In genomic region chr5:21212933-21213332, GRCm38 (mm10) we compare ENCODE assay signal across 18 mouse cellular contexts. TPM values are rescaled to one million over a fixed set of nuclear protein-coding genes. Genes with fewer than 3 reads are reported as not detected.
DNase-seq lines count a peak whose midpoint lies in the region; ATAC-seq and TF ChIP-seq lines count a peak whose summit lies in the region.
"Had no signal": no experiment of that assay in that cellular context is flagged by ENCODE, and none has a peak within 500 bp of the region (broad histone marks: within the 10 kb centered on the region; RNA-seq: fewer than 3 reads in every experiment).

No protein-coding gene starts in this region.

- H3K4me3 ChIP-seq in bone marrow macrophage, adult 2 months (ENCODE audit: insufficient read depth, low read length) = no peak overlapping the region
- no peak overlapping the region for H3K4me3 ChIP-seq in heart, embryonic 12.5 days
- H3K4me3 ChIP-seq in layer of hippocampus, adult 2 months = no peak overlapping the region
- H3K4me3 ChIP-seq: embryonic facial prominence, embryonic 12.5 days; forebrain, embryonic 15.5 days; heart, adult 2 months; heart, embryonic 13.5 days; hindbrain, embryonic 15.5 days had no signal

- peak overlapping the region; percentile 32; the same call in 1 of the 2 replicates for H3K27ac ChIP-seq in bone marrow macrophage, adult 2 months (ENCODE audit: insufficient read depth, low read depth, low read length)
- no peak overlapping the region for H3K27ac ChIP-seq in heart, embryonic 12.5 days (ENCODE audit: poor library complexity, severe bottlenecking)
- H3K27ac ChIP-seq in layer of hippocampus, adult 2 months = no peak overlapping the region
- H3K27ac ChIP-seq: embryonic facial prominence, embryonic 12.5 days; forebrain, embryonic 15.5 days; heart, adult 2 months; heart, embryonic 13.5 days; hindbrain, embryonic 15.5 days had no signal

- WGBS in heart, embryonic 12.5 days = 74% methylated on average over 3 of the region's 3 CpGs

- no peak overlapping the region for H3K9ac ChIP-seq in heart, embryonic 12.5 days
- H3K9ac ChIP-seq: embryonic facial prominence, embryonic 12.5 days; forebrain, embryonic 15.5 days; heart, embryonic 13.5 days; hindbrain, embryonic 15.5 days had no signal

- no peak overlapping the region for H3K4me2 ChIP-seq in heart, embryonic 12.5 days
- H3K4me2 ChIP-seq: embryonic facial prominence, embryonic 12.5 days; forebrain, embryonic 15.5 days; heart, embryonic 13.5 days; hindbrain, embryonic 15.5 days had no signal

- TF ChIP-seq POLR2A in bone marrow macrophage, adult 2 months (IDR thresholded peaks at IDR 0.05; ENCODE audit: borderline replicate concordance, low read depth, low read length) = no peak

- H3K9me3 ChIP-seq in heart, embryonic 12.5 days (replicated peaks) = no peaks in the 10 kb centered on the region
- H3K9me3 ChIP-seq: embryonic facial prominence, embryonic 12.5 days; forebrain, embryonic 15.5 days; heart, embryonic 13.5 days; hindbrain, embryonic 15.5 days had no signal

- DNase-seq in CD4-positive helper T cell, adult 2 months (ENCODE audit: low read depth, low spot score) = peak; percentile 14
- DNase-seq in right cerebral cortex, postnatal 4 days = no peak
- no peak for DNase-seq in adrenal gland, postnatal 36 days
- DNase-seq in layer of hippocampus, adult 2 months (ENCODE audit: low spot score in 2 of 2) = no peak
- DNase-seq: adrenal gland, postnatal 14 days; cerebellum, adult 11 months; cerebellum, adult 9-10 months; cerebellum, postnatal 25 days; gastrocnemius, postnatal 14 days; heart, adult 2 months; heart, postnatal 36 days had no signal

- H3K27me3 ChIP-seq in heart, embryonic 12.5 days (replicated peaks) = no peaks in the 10 kb centered on the region
- H3K27me3 ChIP-seq: embryonic facial prominence, embryonic 12.5 days; forebrain, embryonic 15.5 days; heart, embryonic 13.5 days; hindbrain, embryonic 15.5 days had no signal

- H3K36me3 ChIP-seq in heart, embryonic 12.5 days = no peaks in the 10 kb centered on the region
- H3K36me3 ChIP-seq: embryonic facial prominence, embryonic 12.5 days; forebrain, embryonic 15.5 days; heart, embryonic 13.5 days; hindbrain, embryonic 15.5 days had no signal

- H3K4me1 ChIP-seq in bone marrow macrophage, adult 2 months (ENCODE audit: control insufficient read depth, insufficient read depth, low read length) = peaks cover 35% of the 10 kb centered on the region
- H3K4me1 ChIP-seq in heart, embryonic 12.5 days (replicated peaks) = peaks cover 7% of the 10 kb centered on the region
- H3K4me1 ChIP-seq: embryonic facial prominence, embryonic 12.5 days; forebrain, embryonic 15.5 days; hindbrain, embryonic 15.5 days had no signal

- TF ChIP-seq CTCF in bone marrow macrophage, adult 2 months (IDR thresholded peaks at IDR 0.05; ENCODE audit: low read depth, low read length) = no peak
- no peak for TF ChIP-seq CTCF in layer of hippocampus, adult 2 months (conservative IDR thresholded peaks at IDR 0.05)

- ATAC-seq in monocyte, adult 5-6 weeks (replicated peaks; ENCODE audit: insufficient number of reproducible peaks, low FRiP score, low TSS enrichment, poor library complexity, severe bottlenecking) = peak; percentile 54; the same call in 1 of the 2 replicates
- ATAC-seq in heart, embryonic 12.5 days (ENCODE audit: insufficient number of reproducible peaks, low FRiP score) = no peak
- ATAC-seq: forebrain, embryonic 15.5 days had no signal

RNA-seq across cellular contexts. Expression of gene Gsap, which starts 26.9 kb away (rescaled TPM):
- polyA plus RNA-seq in bone marrow macrophage, adult 2 months (2012; ENCODE audit: insufficient read depth, insufficient read length, missing spikeins) = 34.2 and 35.0 TPM in 2 replicates
- total RNA-seq in monocyte, adult 5-6 weeks (2017) = 194 to 271 TPM (median 196 TPM) in 3 replicates
- polyA plus RNA-seq in heart, embryonic 12.5 days (2016; fragmentation: Nextera tagmentation; extraction: Ambion mirVana) = 0.41 and 0.71 TPM in 2 replicates
- total RNA-seq in adrenal gland, postnatal 36 days (2021) = 1 to 10 TPM; 4.4 TPM
- 1 to 10 TPM; 7.3 to 9.0 TPM for total RNA-seq in layer of hippocampus, adult 2 months (2021)

Comparison
In these comparisons a context has a peak if more than half of its experiments do, and no peak if none do; other contexts are left out.
1. RNA of gene Gsap, which starts 26.9 kb away (total RNA-seq): 194 to 271 TPM in monocyte, adult 5-6 weeks; 7.3 to 9.0 TPM in layer of hippocampus, adult 2 months and 4.4 TPM in adrenal gland, postnatal 36 days; every median in the first group is over 10 times any median in the second.